Mouse (Mus musculus) heart, embryonic 10.5 days (tissue): Measurements from ENCODE around the gene Sema6b. TPM values are rescaled to one million over a fixed set of nuclear protein-coding genes. Genes with fewer than 3 reads are reported as not detected.
A peak's percentile ranks its signal among the peaks of the same experiment; 100 is the strongest.

Experiments used
- DNase-seq: peaks from one replicate; pipeline ENCODE4 v3.0.0-alpha.2; 2017; ENCODE audit warnings: low spot score
- H3K27ac ChIP-seq: fragments of 300-500 bp; sonication (generic); 2 replicates; pipeline ENCODE4 v1.5.1; 2016; ENCODE audit warnings: mild to moderate bottlenecking
- H3K27me3 ChIP-seq: fragments of 300-500 bp; sonication (generic); 2 replicates; pipeline ENCODE4 v1.6.1; 2016; ENCODE audit warnings: mild to moderate bottlenecking; ENCODE audit not compliant: poor library complexity, insufficient read depth, severe bottlenecking
- H3K36me3 ChIP-seq: fragments of 300-500 bp; sonication (generic); 2 replicates; pipeline ENCODE4 v1.6.1; 2016; ENCODE audit warnings: mild to moderate bottlenecking, moderate library complexity
- H3K4me1 ChIP-seq: fragments of 300-500 bp; sonication (generic); 2 replicates; pipeline ENCODE4 v1.6.1; 2016; ENCODE audit warnings: mild to moderate bottlenecking
- H3K4me3 ChIP-seq: fragments of 300-500 bp; sonication (generic); 2 replicates; pipeline ENCODE4 v1.5.1; 2016; ENCODE audit warnings: mild to moderate bottlenecking, moderate library complexity
- H3K9me3 ChIP-seq: fragments of 300-500 bp; sonication (generic); 2 replicates; pipeline ENCODE4 v1.6.1; 2016; ENCODE audit warnings: mild to moderate bottlenecking, moderate library complexity
- WGBS: fragments of 180-500 bp; shearing (Covaris S2); methylation state at CpG from one replicate; pipeline ENCODE4 v1.1.7; 2016; 5-methylcytosine and 5-hydroxymethylcytosine counted together
- polyA plus RNA-seq: library from polyadenylated mRNA; unstranded; fragments of >200 nt; fragmentation: Nextera tagmentation; extraction: Ambion mirVana; gene quantifications from 2 replicates; pipeline ENCODE4 v1.2.1, GENCODE M21; 2016

Gene Sema6b
- polyA plus RNA-seq, 1 experiment from 2014 or later, result 1.0 TPM

DNA sequence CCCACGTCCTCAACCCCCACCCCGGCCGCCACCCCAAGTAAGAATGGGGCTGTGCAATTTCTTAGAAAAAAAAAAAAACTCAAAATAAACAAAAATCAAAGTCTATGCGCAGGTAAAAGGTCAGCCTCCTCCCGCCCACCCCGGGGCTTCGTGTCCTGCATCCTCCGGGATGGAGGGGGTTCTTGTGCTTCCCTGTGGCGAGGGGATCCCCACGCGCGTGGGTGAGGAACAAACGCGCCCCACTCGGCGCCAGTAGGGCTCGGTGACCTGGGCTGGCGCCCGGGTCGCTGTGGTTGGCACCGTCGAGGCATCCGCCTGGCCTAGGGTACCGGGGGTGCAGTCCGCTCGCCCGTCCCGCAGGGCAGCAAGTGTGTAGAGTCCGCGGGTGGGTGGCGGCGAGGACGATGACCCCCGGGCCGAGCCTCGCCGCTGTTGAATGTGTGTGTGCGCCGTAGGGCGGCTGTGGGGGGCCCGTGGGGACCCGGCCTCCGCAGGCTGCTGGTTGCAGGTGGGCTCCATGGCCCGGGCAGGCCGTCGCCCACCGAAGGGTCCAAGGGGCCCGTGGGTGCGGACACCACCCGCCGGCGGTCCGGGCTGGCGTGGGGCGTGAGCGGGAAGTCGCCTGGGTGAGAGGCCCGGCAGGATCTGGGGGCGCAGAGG lies 16.3 kb downstream of the Sema6b start:
- 35% methylated on average over 59 of the region's 59 CpGs for WGBS

DNA sequence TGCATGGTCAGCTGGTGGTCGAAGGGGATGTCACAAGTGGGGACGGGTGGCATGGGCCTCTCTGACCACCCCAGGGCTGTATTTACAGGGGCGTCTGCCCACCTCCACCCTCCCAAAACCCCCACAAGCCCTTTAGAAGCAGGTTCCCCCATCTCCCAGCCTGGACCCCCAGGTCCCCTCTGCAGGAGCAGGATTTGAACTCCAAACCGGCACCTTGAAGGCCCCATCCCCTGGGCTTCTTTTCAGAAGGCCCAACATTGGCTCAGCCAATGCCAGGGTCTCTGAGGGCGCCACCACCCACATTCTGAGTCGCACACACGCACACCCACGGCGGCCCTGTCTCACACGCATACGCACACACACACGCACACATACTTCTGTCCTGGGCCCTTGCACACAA lies 17.0 kb downstream of the Sema6b start:
- 85% methylated on average over 12 of the region's 12 CpGs for WGBS
- no peak overlapping the region for H3K4me3 ChIP-seq
- no peak overlapping the region for H3K27ac ChIP-seq

More for the DNA sequence above, 16.3 kb downstream of the Sema6b start:
- peaks cover 75% of the 10 kb centered on the region for H3K27me3 ChIP-seq
- peaks cover 25% of the 10 kb centered on the region for H3K4me1 ChIP-seq
- peak overlapping the region; percentile 58 for H3K4me3 ChIP-seq
- peak overlapping the region; percentile 62; the same call in 1 of the 2 replicates for H3K27ac ChIP-seq
- no peak for DNase-seq
- peaks cover 12% of the 10 kb centered on the region for H3K9me3 ChIP-seq
- peaks cover 6% of the 10 kb centered on the region; the same call in 1 of the 2 replicates for H3K36me3 ChIP-seq

DNA sequence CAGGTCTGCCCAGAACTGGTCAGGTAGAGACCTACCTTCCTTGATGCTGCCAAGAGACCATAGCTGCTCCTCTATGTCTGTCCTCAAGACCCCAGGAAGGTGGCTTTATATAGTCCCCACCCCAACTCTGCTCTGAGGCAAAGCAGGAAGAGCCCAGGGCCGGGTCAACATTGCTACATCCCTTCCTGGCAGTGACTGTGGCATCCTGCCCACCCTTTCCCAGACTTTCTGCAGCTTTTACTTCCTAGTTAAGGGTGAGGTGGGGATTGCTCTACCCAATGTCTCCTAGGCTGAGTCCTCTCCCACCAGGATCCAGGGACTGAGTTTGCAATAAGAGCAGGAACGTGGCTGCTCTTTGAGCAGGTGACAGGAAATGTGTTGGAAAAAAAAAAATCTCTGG lies 18.3 kb downstream of the Sema6b start, which contains the start of gene Lrg1:
Lrg1 (minus strand) TSS at position 176 of the 400 bp plus-strand sequence.
- H3K9me3 ChIP-seq, result peaks cover 12% of the 10 kb centered on the region
- peaks cover 33% of the 10 kb centered on the region for H3K4me1 ChIP-seq
- H3K36me3 ChIP-seq, result peaks cover 6% of the 10 kb centered on the region; the same call in 1 of the 2 replicates
- no peak within 1 kb of the TSS for H3K27ac ChIP-seq
- H3K4me3 ChIP-seq, result peak within 1 kb of the TSS; percentile 49; the same call in 1 of the 2 replicates
- whole genome bisulfite sequencing, result 65% methylated on average over 2 of the region's 2 CpGs
- DNase-seq, result no peak
- H3K27me3 ChIP-seq, result peaks cover 92% of the 10 kb centered on the region

More for the DNA sequence above, 17.0 kb downstream of the Sema6b start:
- H3K27me3 ChIP-seq, result peaks cover 82% of the 10 kb centered on the region
- peaks cover 25% of the 10 kb centered on the region for H3K4me1 ChIP-seq
- H3K9me3 ChIP-seq, result peaks cover 12% of the 10 kb centered on the region
- peaks cover 6% of the 10 kb centered on the region; the same call in 1 of the 2 replicates for H3K36me3 ChIP-seq
- no peak for DNase-seq

DNA sequence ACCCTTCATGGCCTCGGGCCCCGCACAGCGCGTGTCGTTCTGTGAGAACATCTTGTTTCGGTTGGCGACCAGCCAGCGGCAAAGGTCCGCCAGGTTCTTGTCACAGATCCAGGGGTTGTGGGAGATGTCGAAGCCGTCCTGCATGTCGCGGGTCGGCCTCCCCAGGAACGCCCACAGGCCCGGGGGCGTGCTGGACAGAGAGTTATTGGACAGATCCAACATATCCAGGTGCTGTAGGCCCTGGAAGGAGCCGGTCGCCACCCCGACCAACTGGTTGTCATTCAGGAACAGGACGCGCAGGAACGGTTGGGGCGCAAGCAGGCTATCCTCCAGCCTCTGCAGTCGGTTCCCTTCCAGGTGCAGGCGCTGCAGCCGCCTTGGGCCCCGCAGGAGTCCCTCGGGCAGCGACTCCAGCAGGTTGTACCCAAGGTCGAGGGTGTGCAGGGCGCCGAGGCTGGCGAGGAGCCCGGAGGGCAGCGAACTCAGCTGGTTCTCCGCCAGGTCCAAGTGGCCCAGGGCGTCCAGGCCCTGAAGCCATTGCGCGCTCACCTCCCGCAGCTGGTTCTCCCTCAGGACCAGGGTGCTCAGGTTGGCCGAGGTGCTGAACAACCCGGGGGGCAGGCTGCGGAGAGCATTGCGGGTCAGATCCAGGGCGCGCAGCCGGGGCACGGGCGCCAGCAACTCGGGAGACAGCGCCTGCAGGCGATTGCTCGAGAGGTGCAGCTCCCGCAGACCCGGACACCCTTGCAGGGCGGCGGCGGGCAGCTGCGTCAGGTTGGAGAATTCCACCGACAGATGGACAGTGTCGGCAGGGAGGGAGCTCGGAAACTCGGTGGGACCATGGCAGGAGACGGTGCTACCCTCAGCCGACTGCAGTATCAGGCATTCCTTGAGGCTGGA lies 19.9 kb downstream of the Sema6b start:
- Histone ChIP-seq H3K9me3 (peaks cover 12% of the 10 kb centered on the region), H3K27me3 (peaks cover 93% of the 10 kb centered on the region), H3K27ac (no peak overlapping the region), H3K4me1 (peaks cover 34% of the 10 kb centered on the region), H3K4me3 (peak overlapping the region; percentile 49), H3K36me3 (peaks cover 6% of the 10 kb centered on the region; the same call in 1 of the 2 replicates)
- 6% methylated on average over 66 of the region's 66 CpGs for WGBS
- DNase-seq, result no peak

DNA sequence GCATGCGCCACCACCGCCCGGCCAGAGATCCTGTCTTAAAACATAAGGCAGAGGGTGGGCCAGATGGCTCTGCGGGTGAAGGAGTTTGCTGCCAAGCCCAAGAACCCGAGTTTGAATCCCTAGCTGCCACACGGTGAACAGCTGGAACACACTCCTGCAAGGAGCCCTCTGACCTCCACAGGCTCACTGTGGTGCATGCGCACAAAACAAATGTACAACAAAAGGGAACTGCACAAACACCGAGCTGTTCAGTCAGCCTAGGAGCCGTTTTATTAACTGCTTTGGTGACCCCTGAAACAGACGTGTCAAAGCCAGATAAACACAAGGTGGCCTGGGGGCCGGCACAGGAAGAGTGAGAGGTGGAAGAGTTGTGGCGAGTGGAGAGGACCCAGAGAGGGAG lies 20.7 kb downstream of the Sema6b start:
- H3K4me3 ChIP-seq, result peak overlapping the region; percentile 49
- no peak for DNase-seq
- H3K9me3 ChIP-seq, result peaks cover 12% of the 10 kb centered on the region
- H3K4me1 ChIP-seq, result peaks cover 31% of the 10 kb centered on the region
- peaks cover 87% of the 10 kb centered on the region for H3K27me3 ChIP-seq
- 46% methylated on average over 12 of the region's 12 CpGs for WGBS
- peaks cover 6% of the 10 kb centered on the region; the same call in 1 of the 2 replicates for H3K36me3 ChIP-seq
- H3K27ac ChIP-seq, result no peak overlapping the region

DNA sequence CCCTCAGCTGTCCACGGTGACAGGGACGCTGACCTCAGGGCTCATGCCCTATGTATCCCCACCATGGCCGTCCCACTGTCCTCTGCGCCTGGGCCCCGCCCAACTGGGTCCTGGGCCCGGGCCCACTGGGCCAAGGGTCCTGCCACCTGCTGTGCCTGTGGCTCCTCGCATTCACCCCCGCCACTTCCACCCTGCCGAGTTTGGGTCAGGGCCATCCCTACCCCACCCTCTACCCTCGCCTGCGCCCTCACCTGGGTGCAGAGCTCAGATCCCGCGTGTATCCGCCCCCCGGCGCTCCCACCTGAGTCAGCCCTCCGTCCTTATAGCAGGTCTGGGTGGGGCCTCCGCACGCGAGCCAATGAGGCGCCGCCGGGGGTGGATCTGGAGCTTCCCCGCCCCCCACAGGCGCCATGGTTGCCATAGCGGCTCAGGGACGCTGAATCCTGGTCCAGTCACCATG lies 22.9 kb downstream of the Sema6b start, which contains the start of gene Plin5:
Plin5 (minus strand) TSS at position 346 of the 460 bp plus-strand sequence.
- Histone ChIP-seq H3K27ac (no peak within 1 kb of the TSS), H3K27me3 (peaks cover 71% of the 10 kb centered on the region), H3K4me1 (peaks cover 24% of the 10 kb centered on the region), H3K9me3 (peaks cover 2% of the 10 kb centered on the region), H3K4me3 (peak within 1 kb of the TSS; percentile 54), H3K36me3 (no peaks in the 10 kb centered on the region)
- DNase-seq, result peak; percentile 88
- WGBS, result 1% methylated on average over 27 of the region's 27 CpGs

DNA sequence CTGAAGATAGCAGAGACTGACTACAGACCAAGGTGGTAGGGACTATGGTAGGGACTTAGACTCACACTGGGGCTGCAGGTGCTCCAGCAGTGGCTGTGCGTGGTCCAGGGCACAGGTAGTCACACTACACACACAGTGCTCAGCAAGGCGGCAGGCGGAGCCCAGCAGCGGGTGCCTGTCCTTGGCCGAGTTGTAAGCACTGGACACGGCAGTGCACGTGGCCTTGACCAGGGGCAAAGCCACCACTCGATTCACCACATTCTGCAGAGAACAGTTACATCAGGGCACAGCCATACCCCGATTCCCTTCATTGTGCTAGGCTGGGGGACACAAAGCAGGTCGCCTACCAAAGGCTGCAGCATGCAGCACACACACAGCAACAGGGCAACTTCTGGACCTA lies 23.9 kb downstream of the Sema6b start:
- no peak overlapping the region for H3K27ac ChIP-seq
- no peaks in the 10 kb centered on the region for H3K36me3 ChIP-seq
- H3K4me1 ChIP-seq, result peaks cover 24% of the 10 kb centered on the region
- DNase-seq, result no peak
- 71% methylated on average over 10 of the region's 10 CpGs for WGBS
- no peaks in the 10 kb centered on the region for H3K9me3 ChIP-seq
- peaks cover 60% of the 10 kb centered on the region for H3K27me3 ChIP-seq
- no peak overlapping the region for H3K4me3 ChIP-seq

DNA sequence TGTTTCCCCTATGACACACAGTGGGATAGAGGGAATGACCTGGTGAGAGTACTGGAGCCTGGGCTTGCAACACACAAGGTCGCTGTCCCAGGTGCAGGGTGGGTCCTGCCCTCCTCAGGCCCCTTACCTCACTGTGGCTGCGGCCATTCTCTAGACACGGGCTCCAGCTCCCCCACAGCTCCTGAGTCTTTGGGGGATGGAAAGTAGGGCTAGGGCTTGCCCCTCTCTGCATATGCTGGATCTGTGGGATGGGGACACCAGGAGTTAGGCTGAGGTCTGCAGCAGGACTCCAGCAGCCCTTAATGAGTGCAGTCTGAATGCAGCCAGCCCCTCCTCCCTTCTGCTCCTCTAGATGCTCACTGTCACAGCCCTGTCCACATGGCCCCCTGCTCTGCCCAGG lies 27.4 kb downstream of the Sema6b start:
- no peak overlapping the region for H3K27ac ChIP-seq
- H3K4me1 ChIP-seq, result peaks cover 16% of the 10 kb centered on the region
- H3K4me3 ChIP-seq, result no peak overlapping the region
- no peaks in the 10 kb centered on the region for H3K36me3 ChIP-seq
- DNase-seq, result no peak
- peaks cover 27% of the 10 kb centered on the region for H3K27me3 ChIP-seq
- no peaks in the 10 kb centered on the region for H3K9me3 ChIP-seq
- 55% methylated on average over 3 of the region's 3 CpGs for WGBS

DNA sequence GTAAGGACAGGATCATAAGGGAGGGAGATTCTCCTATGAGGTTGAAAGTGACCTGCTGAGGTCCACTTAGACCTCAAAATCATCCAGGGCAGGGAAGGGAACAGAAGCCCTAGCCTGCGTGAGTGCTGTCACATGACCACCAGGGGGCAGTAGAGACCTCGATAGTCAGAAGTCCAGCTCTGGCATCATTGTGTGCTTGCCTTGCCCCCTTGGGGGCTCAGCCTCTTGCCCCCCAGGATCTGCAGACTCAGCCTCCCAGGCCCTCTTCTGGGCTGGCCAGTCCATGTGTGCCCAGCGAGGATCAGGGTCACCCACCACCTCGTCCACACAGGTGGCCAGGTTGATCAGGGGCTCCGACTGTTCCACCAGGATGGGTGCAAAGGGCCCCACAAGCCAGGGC lies 28.3 kb downstream of the Sema6b start:
- peaks cover 20% of the 10 kb centered on the region for H3K27me3 ChIP-seq
- 47% methylated on average over 5 of the region's 5 CpGs for WGBS
- peaks cover 9% of the 10 kb centered on the region for H3K4me1 ChIP-seq
- no peaks in the 10 kb centered on the region for H3K9me3 ChIP-seq
- H3K4me3 ChIP-seq, result no peak overlapping the region
- H3K27ac ChIP-seq, result no peak overlapping the region
- no peak for DNase-seq
- H3K36me3 ChIP-seq, result no peaks in the 10 kb centered on the region

DNA sequence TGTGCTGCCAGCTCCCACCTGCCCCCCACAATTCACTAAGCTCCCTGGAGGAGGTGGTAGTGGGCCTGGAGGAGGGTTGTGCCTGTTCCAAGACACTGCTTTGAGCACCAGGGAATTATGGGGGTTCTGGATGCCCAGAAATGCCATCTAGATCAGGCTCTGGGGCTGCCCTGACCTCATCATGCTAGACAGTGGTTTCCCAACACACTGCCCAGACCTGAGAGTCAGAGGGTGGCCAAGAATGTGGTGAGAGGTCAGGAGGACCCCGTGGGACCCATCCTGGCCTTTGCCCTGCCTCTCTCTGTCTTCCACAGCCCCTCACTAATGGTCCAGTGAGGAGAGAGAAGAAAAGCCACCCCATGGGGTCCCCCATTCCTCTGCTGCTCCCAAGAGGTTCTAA lies 29.1 kb downstream of the Sema6b start:
- H3K36me3 ChIP-seq, result no peaks in the 10 kb centered on the region
- H3K9me3 ChIP-seq, result no peaks in the 10 kb centered on the region
- no peak overlapping the region for H3K27ac ChIP-seq
- peaks cover 7% of the 10 kb centered on the region for H3K4me1 ChIP-seq
- H3K4me3 ChIP-seq, result no peak overlapping the region
- 52% methylated on average over 1 of the region's 1 CpGs for WGBS
- no peak for DNase-seq
- peaks cover 11% of the 10 kb centered on the region for H3K27me3 ChIP-seq

DNA sequence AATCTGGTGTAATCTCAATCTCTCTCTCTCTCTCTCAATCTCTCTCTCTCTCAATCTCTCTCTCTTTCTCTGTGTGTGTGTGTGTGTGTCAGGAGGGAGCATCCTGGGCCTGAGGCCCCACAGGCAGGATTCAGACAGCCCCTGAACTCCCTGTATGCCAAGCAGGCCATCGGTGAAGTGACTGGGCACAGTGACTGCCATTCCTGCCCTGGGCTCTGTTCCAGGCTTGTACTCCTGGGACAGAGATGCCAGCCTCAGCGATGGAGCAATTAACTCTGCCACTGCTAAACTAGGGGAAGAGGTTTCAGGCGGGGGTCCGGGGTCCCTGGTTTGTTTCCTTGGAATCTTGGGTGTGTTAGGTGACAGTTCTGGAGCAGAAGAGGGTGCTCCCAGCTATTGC lies 29.6 kb downstream of the Sema6b start:
- peaks cover 7% of the 10 kb centered on the region for H3K4me1 ChIP-seq
- H3K27ac ChIP-seq, result no peak overlapping the region
- 63% methylated on average over 4 of the region's 4 CpGs for WGBS
- H3K27me3 ChIP-seq, result peaks cover 7% of the 10 kb centered on the region
- no peak overlapping the region for H3K4me3 ChIP-seq
- no peak for DNase-seq
- no peaks in the 10 kb centered on the region for H3K9me3 ChIP-seq
- no peaks in the 10 kb centered on the region for H3K36me3 ChIP-seq

DNA sequence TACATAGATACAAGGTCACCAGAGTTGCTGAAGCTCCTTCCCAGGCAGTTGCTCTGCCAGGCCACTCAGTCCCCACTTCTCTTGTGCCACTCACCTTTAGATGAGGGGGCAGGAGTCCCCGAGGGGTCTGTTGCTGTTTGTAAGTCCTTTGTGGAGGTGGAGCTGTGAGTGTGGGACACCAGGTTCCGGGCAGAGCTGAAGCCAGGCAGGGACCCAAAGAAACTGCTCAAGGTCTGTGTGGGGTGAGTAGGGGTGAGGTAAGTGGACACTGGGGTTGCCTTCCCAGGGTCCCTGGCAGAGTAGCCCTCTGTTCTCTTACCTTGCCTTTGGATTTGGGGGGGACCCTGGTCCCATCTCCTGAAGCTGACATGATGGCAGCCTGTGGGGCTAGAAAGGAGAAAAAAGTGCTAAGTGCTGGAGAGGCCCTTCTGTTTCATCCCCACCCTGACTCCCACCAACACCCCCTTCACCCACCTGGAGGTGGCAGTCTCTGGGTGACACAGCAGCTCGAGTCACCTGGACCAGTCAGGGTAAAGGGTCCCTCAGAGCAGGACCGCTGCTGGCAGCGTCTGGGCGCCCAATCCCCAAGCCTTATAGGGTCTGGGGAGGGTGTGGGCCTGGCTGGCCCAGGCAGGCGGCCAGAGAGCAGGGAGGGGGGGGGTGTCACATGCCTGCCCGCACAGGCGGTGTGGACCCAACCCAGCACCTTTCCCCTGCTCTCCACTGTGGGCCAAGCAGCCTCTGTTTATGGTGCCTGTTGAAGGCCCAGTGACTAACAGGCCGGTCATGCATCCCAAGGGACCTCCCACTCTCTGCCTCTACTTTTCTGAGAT lies 30.7 kb downstream of the Sema6b start, which contains the start of gene Plin4:
Plin4 (minus strand) TSS at position 585 of the 833 bp plus-strand sequence.
- DNase-seq, result no peak
- 0 out of 2 replicates have a peak within 1 kb of the TSS, but pooled peaks have one; percentile 7 for H3K27ac ChIP-seq
- no peaks in the 10 kb centered on the region for H3K36me3 ChIP-seq
- H3K4me1 ChIP-seq, result peaks cover 7% of the 10 kb centered on the region
- H3K9me3 ChIP-seq, result no peaks in the 10 kb centered on the region
- WGBS, result 59% methylated on average over 10 of the region's 10 CpGs
- no peak within 1 kb of the TSS for H3K4me3 ChIP-seq
- H3K27me3 ChIP-seq, result peaks cover 5% of the 10 kb centered on the region
